Mouse (Mus musculus): ENCODE measurements around the gene Bloc1s4. TPM values are rescaled to one million over a fixed set of nuclear protein-coding genes. Genes with fewer than 3 reads are reported as not detected.

The Bloc1s4 gene
- polyA plus RNA-seq, 1 experiment from 2014 or later = 26.8 TPM

DNA sequence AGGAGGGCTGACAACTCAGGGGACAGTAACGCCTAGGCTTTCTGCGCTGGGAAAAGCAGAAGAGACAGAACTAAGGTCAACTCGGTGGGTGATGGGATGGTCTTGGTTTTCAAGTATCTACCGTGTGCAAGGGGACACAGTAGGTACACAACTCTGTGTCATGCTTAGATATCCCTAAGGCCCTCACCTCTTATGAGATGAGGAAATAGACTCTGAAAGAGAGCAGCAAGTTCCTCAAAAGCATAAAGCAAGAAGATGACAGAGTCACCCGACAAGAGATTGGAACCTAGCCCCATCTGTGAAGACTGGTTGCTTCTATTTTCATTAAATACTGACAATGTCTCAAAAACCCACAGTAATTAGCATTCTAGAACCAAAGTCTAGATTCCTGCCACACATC lies 42.7 kb downstream of the Bloc1s4 start:
- Histone ChIP-seq H3K27me3 (replicated peaks; ENCODE audit: insufficient read depth, low read length) (no peaks in the 10 kb centered on the region), H3K4me2 (replicated peaks; ENCODE audit: low read depth, low read length) (no peak overlapping the region), H3K4me1 (ENCODE audit: insufficient read depth, low read depth, low read length) (no peaks in the 10 kb centered on the region), H3K36me3 (ENCODE audit: insufficient read depth, low read length) (no peaks in the 10 kb centered on the region), H3K9ac (replicated peaks; ENCODE audit: low read depth) (no peak overlapping the region), H3K27ac (ENCODE audit: low read length) (no peak overlapping the region), H3K4me3 (ENCODE audit: low read depth, low read length) (no peak overlapping the region), H3K9me3 (ENCODE audit: low read length) (no peaks in the 10 kb centered on the region)
- TF ChIP-seq EP300 (IDR thresholded peaks at IDR 0.05) = no peak
- no peak for TF ChIP-seq CTCF (IDR thresholded peaks at IDR 0.05)
- no peak for ATAC-seq
- no peak for DNase-seq (ENCODE audit: low spot score)
- 77% methylated on average over 5 of the region's 5 CpGs for WGBS

DNA sequence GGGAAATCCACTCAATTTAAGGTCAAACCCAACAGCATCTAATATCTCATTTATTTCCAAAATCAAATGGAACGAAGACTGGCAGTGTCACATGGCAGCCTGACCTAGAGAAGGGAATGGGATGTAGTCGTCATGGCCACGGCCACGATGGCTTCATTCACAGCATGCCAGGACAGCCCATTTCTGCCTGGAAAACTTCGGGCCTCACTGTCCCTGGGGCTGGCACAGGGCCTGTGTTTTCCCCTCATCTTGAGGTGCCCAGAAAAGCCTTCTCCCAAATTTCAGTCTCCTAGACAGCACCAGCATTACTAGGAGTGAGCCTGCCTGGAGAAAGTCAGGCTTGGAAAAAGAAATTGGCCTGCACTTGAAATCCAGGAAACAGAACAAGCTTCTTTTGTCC lies 43.1 kb downstream of the Bloc1s4 start:
- no peak overlapping the region for H3K4me3 ChIP-seq (ENCODE audit: low read depth, low read length)
- 74% methylated on average over 5 of the region's 5 CpGs for WGBS
- H3K9me3 ChIP-seq (ENCODE audit: low read length) = no peaks in the 10 kb centered on the region
- TF ChIP-seq EP300 (IDR thresholded peaks at IDR 0.05) = no peak
- no peak for TF ChIP-seq CTCF (IDR thresholded peaks at IDR 0.05)
- ATAC-seq (no peak), DNase-seq (ENCODE audit: low spot score) (no peak)
- H3K36me3 ChIP-seq (ENCODE audit: insufficient read depth, low read length) = no peaks in the 10 kb centered on the region
- no peak overlapping the region for H3K4me2 ChIP-seq (replicated peaks; ENCODE audit: low read depth, low read length)
- H3K27ac ChIP-seq (ENCODE audit: low read length) = no peak overlapping the region
- no peak overlapping the region for H3K9ac ChIP-seq (replicated peaks; ENCODE audit: low read depth)
- no peaks in the 10 kb centered on the region for H3K4me1 ChIP-seq (ENCODE audit: insufficient read depth, low read depth, low read length)
- no peaks in the 10 kb centered on the region for H3K27me3 ChIP-seq (replicated peaks; ENCODE audit: insufficient read depth, low read length)

DNA sequence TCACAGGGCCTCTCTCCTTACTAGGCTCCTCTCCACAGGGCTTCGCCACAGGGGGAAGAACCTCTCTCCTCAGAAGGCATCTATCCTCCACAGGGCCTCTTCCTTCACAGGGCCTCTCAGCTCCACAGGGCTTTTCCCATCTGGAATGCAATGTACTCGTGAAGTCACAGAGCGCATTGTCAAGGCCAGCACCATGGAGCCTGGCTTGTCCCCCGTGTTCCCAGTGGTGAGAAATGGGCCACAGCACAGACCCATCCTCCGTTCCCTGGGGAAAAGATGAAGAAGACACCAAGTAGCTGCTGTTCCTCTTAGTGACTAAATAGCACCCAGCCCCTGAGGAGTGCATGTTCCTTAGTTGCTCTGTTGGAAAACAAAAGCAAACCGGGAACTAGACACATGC lies 43.8 kb downstream of the Bloc1s4 start:
- 77% methylated on average over 6 of the region's 6 CpGs for WGBS
- no peak for ATAC-seq
- no peaks in the 10 kb centered on the region for H3K27me3 ChIP-seq (replicated peaks; ENCODE audit: insufficient read depth, low read length)

DNA sequence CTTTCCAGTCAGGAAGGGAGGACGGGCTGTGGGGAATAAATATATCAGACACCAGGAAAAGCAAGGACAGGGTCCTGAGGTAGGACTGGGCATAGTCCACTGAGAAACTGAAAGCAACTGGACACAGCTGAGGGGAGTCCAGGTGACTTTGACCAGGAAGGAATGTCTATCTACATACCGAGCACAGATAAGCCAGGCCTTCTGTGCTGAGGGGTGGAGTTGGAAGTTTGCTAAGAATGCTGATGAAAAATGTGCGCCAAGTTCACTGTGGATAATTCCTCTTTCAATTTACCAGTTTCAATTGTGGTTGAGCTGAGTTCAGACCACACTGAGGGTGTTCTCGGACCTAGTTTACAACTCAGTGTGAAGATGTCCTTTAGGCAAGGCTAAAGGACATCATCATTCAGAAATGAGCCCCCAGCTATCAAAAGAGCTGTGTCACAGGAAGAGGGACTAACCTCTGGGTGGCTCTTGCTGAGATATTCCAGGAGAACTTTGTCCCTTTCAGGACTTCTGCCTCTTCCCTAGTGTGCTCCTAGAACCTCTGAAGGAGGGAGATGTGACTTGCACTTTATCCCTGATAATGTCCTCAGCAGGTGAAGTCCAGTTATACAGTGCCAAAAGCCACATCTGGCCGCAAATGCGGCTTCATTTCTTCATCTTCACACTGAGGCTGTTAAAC lies 47.4 kb downstream of the Bloc1s4 start:
- Histone ChIP-seq H3K27ac (ENCODE audit: low read length) (no peak overlapping the region), H3K9me3 (ENCODE audit: low read length) (no peaks in the 10 kb centered on the region), H3K4me3 (ENCODE audit: low read depth, low read length) (no peak overlapping the region), H3K27me3 (replicated peaks; ENCODE audit: insufficient read depth, low read length) (no peaks in the 10 kb centered on the region), H3K36me3 (ENCODE audit: insufficient read depth, low read length) (no peaks in the 10 kb centered on the region), H3K4me2 (replicated peaks; ENCODE audit: low read depth, low read length) (no peak overlapping the region), H3K9ac (replicated peaks; ENCODE audit: low read depth) (no peak overlapping the region), H3K4me1 (ENCODE audit: insufficient read depth, low read depth, low read length) (no peaks in the 10 kb centered on the region)
- peak; percentile 39 for DNase-seq (ENCODE audit: low spot score)
- WGBS = 54% methylated on average over 6 of the region's 6 CpGs
- peak; percentile 37; the same call in 1 of the 2 replicates for ATAC-seq
- peak; percentile 56 for TF ChIP-seq EP300 (IDR thresholded peaks at IDR 0.05)
- no peak for TF ChIP-seq CTCF (IDR thresholded peaks at IDR 0.05)

More for the DNA sequence above, 43.8 kb downstream of the Bloc1s4 start:
- Histone ChIP-seq H3K9ac (replicated peaks; ENCODE audit: low read depth) (no peak overlapping the region), H3K4me3 (ENCODE audit: low read depth, low read length) (no peak overlapping the region), H3K4me2 (replicated peaks; ENCODE audit: low read depth, low read length) (no peak overlapping the region), H3K27ac (ENCODE audit: low read length) (no peak overlapping the region), H3K36me3 (ENCODE audit: insufficient read depth, low read length) (no peaks in the 10 kb centered on the region), H3K4me1 (ENCODE audit: insufficient read depth, low read depth, low read length) (no peaks in the 10 kb centered on the region), H3K9me3 (ENCODE audit: low read length) (no peaks in the 10 kb centered on the region)
- DNase-seq (ENCODE audit: low spot score) = no peak
- TF ChIP-seq EP300 (IDR thresholded peaks at IDR 0.05) = no peak
- TF ChIP-seq CTCF (IDR thresholded peaks at IDR 0.05) = no peak

DNA sequence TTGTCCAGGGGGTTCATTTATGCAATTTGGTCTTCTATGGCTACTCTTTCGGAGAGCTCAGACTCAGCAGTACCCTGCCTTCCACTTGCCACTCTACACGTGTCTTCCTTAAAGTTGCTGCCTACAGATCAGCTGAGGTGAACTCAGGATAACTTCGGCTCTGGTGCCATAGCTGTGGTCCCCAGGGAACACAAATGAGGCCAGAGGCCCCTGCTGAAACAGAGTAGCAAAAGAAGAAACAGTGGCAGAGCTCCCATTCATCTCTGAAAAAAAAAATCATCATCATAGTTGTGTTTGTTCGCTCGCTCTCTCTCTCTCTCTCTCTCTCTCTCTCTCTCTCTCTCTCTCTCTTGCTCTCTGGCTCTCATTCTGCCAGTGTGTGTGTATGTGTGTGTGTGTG lies 49.8 kb downstream of the Bloc1s4 start:
- DNase-seq (ENCODE audit: low spot score) (no peak), ATAC-seq (no peak)
- Histone ChIP-seq H3K4me1 (ENCODE audit: insufficient read depth, low read depth, low read length) (no peaks in the 10 kb centered on the region), H3K36me3 (ENCODE audit: insufficient read depth, low read length) (no peaks in the 10 kb centered on the region), H3K4me2 (replicated peaks; ENCODE audit: low read depth, low read length) (no peak overlapping the region), H3K27ac (ENCODE audit: low read length) (no peak overlapping the region), H3K9ac (replicated peaks; ENCODE audit: low read depth) (no peak overlapping the region), H3K9me3 (ENCODE audit: low read length) (no peaks in the 10 kb centered on the region), H3K27me3 (replicated peaks; ENCODE audit: insufficient read depth, low read length) (no peaks in the 10 kb centered on the region), H3K4me3 (ENCODE audit: low read depth, low read length) (no peak overlapping the region)
- TF ChIP-seq EP300 (IDR thresholded peaks at IDR 0.05) = no peak
- TF ChIP-seq CTCF (IDR thresholded peaks at IDR 0.05) = no peak
- WGBS = 72% methylated on average over 5 of the region's 5 CpGs

DNA sequence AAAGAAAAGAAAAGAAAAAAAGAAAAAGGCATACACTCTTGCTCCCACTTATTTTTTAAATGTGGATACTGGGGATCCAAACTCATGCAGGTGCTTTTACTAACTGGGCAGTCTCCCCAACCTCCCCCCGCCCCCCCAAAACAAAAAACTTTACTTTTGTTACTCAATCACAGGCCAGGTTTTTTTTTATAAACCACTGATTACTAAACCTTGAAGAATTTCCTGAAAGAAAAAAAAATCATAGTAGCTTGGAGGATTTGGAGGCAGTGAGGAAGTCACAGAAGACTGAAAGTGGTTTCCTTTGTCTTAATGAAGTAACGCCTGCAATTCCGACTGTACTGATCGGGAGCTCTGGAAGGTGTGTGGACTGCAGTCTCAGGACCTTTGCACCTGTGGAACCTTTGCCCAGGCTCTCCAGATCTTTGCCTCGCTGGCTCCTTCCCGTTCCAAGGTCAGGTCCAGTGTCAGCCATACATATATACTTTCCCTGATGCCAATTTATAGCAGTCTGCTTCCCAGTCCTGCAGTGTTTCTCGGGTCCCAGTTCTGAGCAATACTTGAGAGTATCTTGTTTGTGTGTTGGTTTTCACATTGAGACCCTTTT lies 50.3 kb downstream of the Bloc1s4 start:
- no peak overlapping the region for H3K4me3 ChIP-seq (ENCODE audit: low read depth, low read length)
- no peak overlapping the region for H3K4me2 ChIP-seq (replicated peaks; ENCODE audit: low read depth, low read length)
- no peaks in the 10 kb centered on the region for H3K4me1 ChIP-seq (ENCODE audit: insufficient read depth, low read depth, low read length)
- H3K27me3 ChIP-seq (replicated peaks; ENCODE audit: insufficient read depth, low read length) = no peaks in the 10 kb centered on the region
- H3K9ac ChIP-seq (replicated peaks; ENCODE audit: low read depth) = no peak overlapping the region
- no peaks in the 10 kb centered on the region for H3K9me3 ChIP-seq (ENCODE audit: low read length)
- no peak for TF ChIP-seq EP300 (IDR thresholded peaks at IDR 0.05)
- TF ChIP-seq CTCF (IDR thresholded peaks at IDR 0.05) = no peak
- WGBS = 53% methylated on average over 7 of the region's 7 CpGs
- no peak overlapping the region for H3K27ac ChIP-seq (ENCODE audit: low read length)
- H3K36me3 ChIP-seq (ENCODE audit: insufficient read depth, low read length) = no peaks in the 10 kb centered on the region
- no peak for ATAC-seq
- no peak for DNase-seq (ENCODE audit: low spot score)

Other genes with a start within 250 kb of the Bloc1s4 start
- 13.8 and 15.0 TPM in 2 replicates for gene Tbc1d14, start 155.4 kb downstream of the Bloc1s4 start, polyA plus RNA-seq (2015; fragmentation: Nextera tagmentation; extraction: Ambion mirVana)
- gene D5Ertd579e, start 52.6 kb downstream of the Bloc1s4 start, polyA plus RNA-seq (2015; fragmentation: Nextera tagmentation; extraction: Ambion mirVana) = 13.1 and 14.6 TPM in 2 replicates
- gene Mrfap1, start 48.1 kb upstream of the Bloc1s4 start, polyA plus RNA-seq (2015; fragmentation: Nextera tagmentation; extraction: Ambion mirVana) = 281 and 298 TPM in 2 replicates
- gene Man2b2, start 82.0 kb upstream of the Bloc1s4 start, polyA plus RNA-seq (2015; fragmentation: Nextera tagmentation; extraction: Ambion mirVana) = 14.8 and 15.7 TPM in 2 replicates
- 0.04 TPM in 1 of 2 replicates, not detected in the other for gene Ppp2r2c, start 119.9 kb upstream of the Bloc1s4 start, polyA plus RNA-seq (2015; fragmentation: Nextera tagmentation; extraction: Ambion mirVana)
- 6.5 and 7.2 TPM in 2 replicates for gene Wfs1, start 240.6 kb upstream of the Bloc1s4 start, polyA plus RNA-seq (2015; fragmentation: Nextera tagmentation; extraction: Ambion mirVana)